Mouse (Mus musculus): ENCODE results near the gene Mgat3. TPM values are rescaled to one million over a fixed set of nuclear protein-coding genes. Genes with fewer than 3 reads are reported as not detected.

Mgat3 gene
- polyA plus RNA-seq, 1 experiment: 19.2 TPM

GRCm38 (mm10) chr15:80254847-80255645, 81.5 kb downstream of the Mgat3 start, which contains the start of gene Atf4:
Atf4 (plus strand) TSS chr15:80255184.
- TF ChIP-seq USF1 (IDR thresholded peaks at IDR 0.05; ENCODE audit: low read depth) (peak; percentile 96), CTCF (IDR thresholded peaks at IDR 0.05; ENCODE audit: control insufficient read depth, insufficient read depth, insufficient read length) (no peak), MAX (IDR thresholded peaks at IDR 0.05) (peak; percentile 79), FOSL1 (IDR thresholded peaks at IDR 0.05; ENCODE audit: insufficient read depth, low read length, poor library complexity, severe bottlenecking) (no peak), MYOD1 (IDR thresholded peaks at IDR 0.05; ENCODE audit: control insufficient read depth, insufficient read length, low read depth) (peak; percentile 95)
- Histone ChIP-seq H3K4me3 (ENCODE audit: insufficient read depth, poor library complexity, severe bottlenecking) (peak within 1 kb of the TSS; percentile 100), H3K79me3 (ENCODE audit: low read depth) (peaks cover 19% of the 10 kb centered on the region), H3K27me3 (ENCODE audit: control insufficient read depth, insufficient read depth, insufficient read length) (no peaks in the 10 kb centered on the region), H3K79me2 (ENCODE audit: control insufficient read depth, insufficient read depth) (peaks cover 34% of the 10 kb centered on the region), H3K36me3 (ENCODE audit: control insufficient read depth, insufficient read depth) (peaks cover 67% of the 10 kb centered on the region), H3ac (ENCODE audit: control insufficient read depth, insufficient read length, low read depth) (peak within 1 kb of the TSS; percentile 93)

GRCm38 (mm10) chr15:80255646-80256121, 82.2 kb downstream of the Mgat3 start:
- peaks cover 34% of the 10 kb centered on the region for H3K79me2 ChIP-seq (ENCODE audit: control insufficient read depth, insufficient read depth)
- H3K27me3 ChIP-seq (ENCODE audit: control insufficient read depth, insufficient read depth, insufficient read length): no peaks in the 10 kb centered on the region
- peak overlapping the region; percentile 100 for H3K4me3 ChIP-seq (ENCODE audit: insufficient read depth, poor library complexity, severe bottlenecking)
- peak overlapping the region; percentile 93 for H3ac ChIP-seq (ENCODE audit: control insufficient read depth, insufficient read length, low read depth)
- peaks cover 19% of the 10 kb centered on the region for H3K79me3 ChIP-seq (ENCODE audit: low read depth)
- no peak for TF ChIP-seq CTCF (IDR thresholded peaks at IDR 0.05; ENCODE audit: control insufficient read depth, insufficient read depth, insufficient read length)
- TF ChIP-seq MYOG (IDR thresholded peaks at IDR 0.05; ENCODE audit: control insufficient read depth, extremely low read depth, insufficient read length): peak; percentile 4
- no peak for TF ChIP-seq FOSL1 (IDR thresholded peaks at IDR 0.05; ENCODE audit: insufficient read depth, low read length, poor library complexity, severe bottlenecking)
- peak; percentile 84 for TF ChIP-seq CEBPB (IDR thresholded peaks at IDR 0.05; ENCODE audit: low read depth)
- no peak for TF ChIP-seq USF1 (IDR thresholded peaks at IDR 0.05; ENCODE audit: low read depth)
- TF ChIP-seq MYOD1 (IDR thresholded peaks at IDR 0.05; ENCODE audit: control insufficient read depth, insufficient read length, low read depth): no peak
- TF ChIP-seq MAX (IDR thresholded peaks at IDR 0.05): peak; percentile 20
- peaks cover 67% of the 10 kb centered on the region for H3K36me3 ChIP-seq (ENCODE audit: control insufficient read depth, insufficient read depth)

GRCm38 (mm10) chr15:80256242-80256641, 82.7 kb downstream of the Mgat3 start:
- peaks cover 66% of the 10 kb centered on the region for H3K36me3 ChIP-seq (ENCODE audit: control insufficient read depth, insufficient read depth)
- H3K79me3 ChIP-seq (ENCODE audit: low read depth): peaks cover 19% of the 10 kb centered on the region
- H3K79me2 ChIP-seq (ENCODE audit: control insufficient read depth, insufficient read depth): peaks cover 35% of the 10 kb centered on the region
- H3K4me3 ChIP-seq (ENCODE audit: insufficient read depth, poor library complexity, severe bottlenecking): peak overlapping the region; percentile 100
- peak overlapping the region; percentile 93 for H3ac ChIP-seq (ENCODE audit: control insufficient read depth, insufficient read length, low read depth)
- TF ChIP-seq MYOD1 (IDR thresholded peaks at IDR 0.05; ENCODE audit: control insufficient read depth, insufficient read length, low read depth) (no peak), USF1 (IDR thresholded peaks at IDR 0.05; ENCODE audit: low read depth) (no peak), MAX (IDR thresholded peaks at IDR 0.05) (no peak), CEBPB (IDR thresholded peaks at IDR 0.05; ENCODE audit: low read depth) (no peak), MYOG (IDR thresholded peaks at IDR 0.05; ENCODE audit: control insufficient read depth, extremely low read depth, insufficient read length) (no peak), CTCF (IDR thresholded peaks at IDR 0.05; ENCODE audit: control insufficient read depth, insufficient read depth, insufficient read length) (no peak), FOSL1 (IDR thresholded peaks at IDR 0.05; ENCODE audit: insufficient read depth, low read length, poor library complexity, severe bottlenecking) (no peak)
- H3K27me3 ChIP-seq (ENCODE audit: control insufficient read depth, insufficient read depth, insufficient read length): no peaks in the 10 kb centered on the region

GRCm38 (mm10) chr15:80256656-80257601, 83.4 kb downstream of the Mgat3 start:
- H3K36me3 ChIP-seq (ENCODE audit: control insufficient read depth, insufficient read depth): peaks cover 65% of the 10 kb centered on the region
- peaks cover 20% of the 10 kb centered on the region for H3K79me3 ChIP-seq (ENCODE audit: low read depth)
- peaks cover 39% of the 10 kb centered on the region for H3K79me2 ChIP-seq (ENCODE audit: control insufficient read depth, insufficient read depth)

GRCm38 (mm10) chr15:80257602-80258239, 84.2 kb downstream of the Mgat3 start:
- TF ChIP-seq MAX (IDR thresholded peaks at IDR 0.05) (no peak), MYOD1 (IDR thresholded peaks at IDR 0.05; ENCODE audit: control insufficient read depth, insufficient read length, low read depth) (peak; percentile 44)
- Histone ChIP-seq H3K79me2 (ENCODE audit: control insufficient read depth, insufficient read depth) (peaks cover 47% of the 10 kb centered on the region), H3K27me3 (ENCODE audit: control insufficient read depth, insufficient read depth, insufficient read length) (no peaks in the 10 kb centered on the region), H3K79me3 (ENCODE audit: low read depth) (peaks cover 27% of the 10 kb centered on the region), H3ac (ENCODE audit: control insufficient read depth, insufficient read length, low read depth) (no peak overlapping the region), H3K36me3 (ENCODE audit: control insufficient read depth, insufficient read depth) (peaks cover 65% of the 10 kb centered on the region), H3K4me3 (ENCODE audit: insufficient read depth, poor library complexity, severe bottlenecking) (no peak overlapping the region)

More at GRCm38 (mm10) chr15:80256656-80257601, 83.4 kb downstream of the Mgat3 start:
- peak overlapping the region; percentile 100 for H3K4me3 ChIP-seq (ENCODE audit: insufficient read depth, poor library complexity, severe bottlenecking)
- H3ac ChIP-seq (ENCODE audit: control insufficient read depth, insufficient read length, low read depth): peak overlapping the region; percentile 93
- no peak for TF ChIP-seq MYOG (IDR thresholded peaks at IDR 0.05; ENCODE audit: control insufficient read depth, extremely low read depth, insufficient read length)
- no peak for TF ChIP-seq USF1 (IDR thresholded peaks at IDR 0.05; ENCODE audit: low read depth)
- no peaks in the 10 kb centered on the region for H3K27me3 ChIP-seq (ENCODE audit: control insufficient read depth, insufficient read depth, insufficient read length)
